In the genomic region with DNA sequence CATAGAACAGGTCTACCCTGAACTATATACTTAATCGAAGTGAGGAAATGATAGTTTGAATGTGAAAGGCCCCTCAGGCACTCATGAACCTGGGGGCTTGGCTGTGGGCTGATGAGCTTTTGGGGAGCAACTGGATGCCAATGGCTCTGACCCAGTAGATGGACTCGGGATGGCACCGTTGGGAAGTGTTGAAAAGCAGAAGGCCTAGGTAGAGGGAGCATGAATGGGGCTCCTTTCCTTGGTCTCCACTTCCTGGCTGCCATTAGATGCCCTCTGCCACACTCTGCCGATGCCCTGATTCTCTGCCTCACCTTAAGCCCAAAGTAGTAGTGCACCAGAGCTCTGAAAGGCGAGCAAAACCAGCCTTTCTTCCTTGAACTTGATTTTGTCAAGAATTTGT, we compare ENCODE assay signal across 27 mouse cellular contexts. TPM values are rescaled to one million over a fixed set of nuclear protein-coding genes. Genes with fewer than 3 reads are reported as not detected.
"Had no signal": no experiment of that assay in that cellular context is flagged by ENCODE, and none has a peak within 500 bp of the region (broad histone marks: within the 10 kb centered on the region; RNA-seq: fewer than 3 reads in every experiment).

No protein-coding gene starts in this region.

- ATAC-seq: forebrain, embryonic 13.5 days; forebrain, embryonic 14.5 days; forebrain, embryonic 15.5 days; forebrain, embryonic 16.5 days; forebrain, postnatal 0 days had no signal

- H3K4me3 ChIP-seq: embryonic facial prominence, embryonic 10.5 days; embryonic facial prominence, embryonic 12.5 days; embryonic facial prominence, embryonic 13.5 days; embryonic facial prominence, embryonic 15.5 days; erythroblast, embryonic 14.5 days; forebrain, embryonic 10.5 days; forebrain, embryonic 12.5 days; forebrain, embryonic 13.5 days; forebrain, embryonic 15.5 days; gastrocnemius, adult 2 months; heart, adult 2 months had no signal

- DNase-seq: cerebellum, adult 2 months; cerebellum, adult 8-10 months; cerebellum, adult 9-10 months; cerebellum, adult 9-11 months; cerebellum, postnatal 10 days; cerebellum, postnatal 14 days; cerebellum, postnatal 25 days; cerebellum, postnatal 36 days; embryo, embryonic 11 days; forebrain, postnatal 0 days; gastrocnemius, adult 2 months; gastrocnemius, postnatal 10 days; gastrocnemius, postnatal 14 days; gastrocnemius, postnatal 25 days; gastrocnemius, postnatal 36 days; heart, adult 2 months had no signal

- H3K4me2 ChIP-seq: embryonic facial prominence, embryonic 12.5 days; embryonic facial prominence, embryonic 13.5 days; embryonic facial prominence, embryonic 15.5 days; forebrain, embryonic 12.5 days; forebrain, embryonic 13.5 days; forebrain, embryonic 15.5 days had no signal

- H3K4me1 ChIP-seq: embryonic facial prominence, embryonic 12.5 days; embryonic facial prominence, embryonic 13.5 days; forebrain, embryonic 13.5 days; forebrain, embryonic 15.5 days had no signal

- H3K27me3 ChIP-seq: embryonic facial prominence, embryonic 12.5 days; embryonic facial prominence, embryonic 13.5 days; embryonic facial prominence, embryonic 15.5 days; forebrain, embryonic 12.5 days; forebrain, embryonic 13.5 days; forebrain, embryonic 15.5 days had no signal

- H3K9me3 ChIP-seq: embryonic facial prominence, embryonic 10.5 days; embryonic facial prominence, embryonic 12.5 days; embryonic facial prominence, embryonic 13.5 days; embryonic facial prominence, embryonic 15.5 days; forebrain, embryonic 10.5 days; forebrain, embryonic 12.5 days; forebrain, embryonic 13.5 days; forebrain, embryonic 15.5 days had no signal

- H3K27ac ChIP-seq: embryonic facial prominence, embryonic 10.5 days; embryonic facial prominence, embryonic 12.5 days; embryonic facial prominence, embryonic 13.5 days; embryonic facial prominence, embryonic 15.5 days; forebrain, embryonic 10.5 days; forebrain, embryonic 12.5 days; forebrain, embryonic 13.5 days; forebrain, embryonic 15.5 days; gastrocnemius, adult 2 months; heart, adult 2 months had no signal

- H3K9ac ChIP-seq: embryonic facial prominence, embryonic 12.5 days; embryonic facial prominence, embryonic 13.5 days; embryonic facial prominence, embryonic 15.5 days; forebrain, embryonic 12.5 days; forebrain, embryonic 13.5 days; forebrain, embryonic 15.5 days; forebrain, postnatal 0 days had no signal

RNA-seq across cellular contexts. Expression of gene Lyrm7, which starts 15.3 kb away (rescaled TPM):
- polyA plus RNA-seq: erythroblast, embryonic 14.5 days had no signal
